Mouse (Mus musculus): ENCODE results near the gene Cpb2.

The Cpb2 gene

DNA sequence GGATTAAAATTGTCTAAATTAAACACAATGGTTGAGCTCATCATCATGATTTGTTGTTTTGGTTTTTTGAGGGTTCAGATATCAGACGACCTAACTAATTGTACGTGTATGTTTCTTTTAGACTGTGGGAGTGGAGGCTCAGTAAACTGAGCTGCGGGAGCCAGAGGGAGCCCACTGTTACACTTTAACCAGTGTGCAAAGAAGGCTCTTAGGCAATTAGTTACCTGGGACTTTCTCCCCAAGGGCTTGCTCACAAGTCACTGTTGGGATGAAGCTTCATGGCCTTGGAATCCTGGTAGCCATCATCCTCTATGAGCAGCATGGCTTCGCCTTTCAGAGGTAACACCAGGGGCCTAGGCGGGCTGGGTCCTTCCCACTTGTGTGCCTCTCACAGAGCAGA is at the start of gene Cpb2:
Gene Cpb2, plus strand, starts transcription at position 201 of the 400 bp plus-strand sequence.
- no peak for DNase-seq (ENCODE audit: low spot score in 2 of 2)

DNA sequence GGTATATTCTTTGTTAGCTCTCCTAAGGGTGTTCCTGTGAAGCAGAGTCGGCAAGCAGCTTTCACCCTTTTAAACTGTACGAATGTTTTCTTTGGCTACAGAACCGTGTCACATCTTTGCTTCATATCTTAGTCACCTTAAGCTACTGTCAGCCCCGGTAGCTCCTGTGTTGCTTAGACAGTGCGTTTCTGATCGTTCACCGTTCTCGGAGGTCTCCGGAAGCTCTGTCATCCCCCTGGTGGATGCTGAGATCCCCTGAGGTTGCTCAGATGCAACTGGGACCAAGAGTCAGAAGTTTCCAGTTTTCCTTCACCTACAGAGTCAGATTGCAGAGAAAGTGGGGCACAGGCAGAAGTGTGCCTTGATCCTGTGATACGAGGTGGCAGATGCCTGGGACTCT is 49.7 kb upstream of the Cpb2 start:
- no peak for DNase-seq (ENCODE audit: low spot score in 2 of 2)

DNA sequence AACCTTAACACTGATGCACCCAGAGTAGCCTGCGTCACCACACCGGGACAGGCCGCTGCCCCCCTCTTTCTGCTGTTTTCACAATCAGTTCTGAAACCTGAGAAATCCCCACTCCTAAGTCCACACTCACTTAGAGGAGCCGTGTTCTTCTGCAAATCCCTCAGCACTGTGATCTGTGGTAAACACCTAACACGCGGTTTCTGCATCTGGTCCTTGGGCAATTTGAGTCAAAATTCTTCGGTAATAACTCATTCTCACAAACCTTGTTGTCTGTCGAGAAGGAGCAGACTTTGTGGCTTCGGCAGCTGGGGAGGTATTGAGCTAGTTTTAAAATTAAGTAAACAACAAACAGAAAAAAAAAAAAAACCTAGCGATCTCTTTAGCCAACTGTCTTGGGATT is 49.2 kb upstream of the Cpb2 start:
- no peak for DNase-seq (ENCODE audit: low spot score in 2 of 2)

DNA sequence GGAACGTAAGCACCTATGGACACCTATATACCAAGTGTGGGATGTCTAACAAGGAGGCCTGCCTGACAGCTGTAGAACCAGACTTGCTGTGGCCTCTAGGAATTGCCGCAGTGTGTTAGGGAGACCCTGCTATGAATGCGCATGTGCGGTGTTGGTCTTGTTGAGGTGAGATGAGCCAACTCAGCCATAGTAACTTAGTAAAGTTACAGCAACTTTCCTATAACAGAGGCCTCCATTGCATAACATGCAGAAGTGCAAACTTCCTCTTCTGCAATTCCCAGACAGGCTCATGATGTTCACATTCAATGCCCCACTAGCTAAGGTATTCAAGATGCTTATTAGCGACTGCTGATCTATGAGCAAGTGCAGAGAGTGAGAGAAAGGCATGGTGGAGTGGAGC is 46.6 kb upstream of the Cpb2 start:
- DNase-seq (ENCODE audit: low spot score in 2 of 2): no peak

DNA sequence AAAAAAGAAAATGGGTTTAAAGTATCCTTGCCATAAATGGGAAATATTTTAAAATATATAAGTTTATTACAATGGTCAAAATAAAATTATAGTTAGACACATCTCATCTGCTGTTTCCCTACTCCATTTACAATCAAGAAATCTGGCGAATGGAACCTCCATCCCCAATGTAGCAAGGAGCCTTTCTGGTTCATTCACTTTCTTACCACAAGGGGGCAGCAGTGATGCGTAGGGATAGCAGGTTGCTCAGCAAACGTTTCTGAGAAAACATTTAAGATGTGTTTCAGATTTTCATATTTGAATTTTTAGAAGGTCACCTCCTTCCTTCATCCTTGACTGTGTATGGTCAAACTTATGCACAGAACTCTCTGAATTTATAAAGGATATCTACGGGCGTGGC is 45.1 kb upstream of the Cpb2 start:
- peak; percentile 56 to 80 for DNase-seq (ENCODE audit: low spot score in 2 of 2)

DNA sequence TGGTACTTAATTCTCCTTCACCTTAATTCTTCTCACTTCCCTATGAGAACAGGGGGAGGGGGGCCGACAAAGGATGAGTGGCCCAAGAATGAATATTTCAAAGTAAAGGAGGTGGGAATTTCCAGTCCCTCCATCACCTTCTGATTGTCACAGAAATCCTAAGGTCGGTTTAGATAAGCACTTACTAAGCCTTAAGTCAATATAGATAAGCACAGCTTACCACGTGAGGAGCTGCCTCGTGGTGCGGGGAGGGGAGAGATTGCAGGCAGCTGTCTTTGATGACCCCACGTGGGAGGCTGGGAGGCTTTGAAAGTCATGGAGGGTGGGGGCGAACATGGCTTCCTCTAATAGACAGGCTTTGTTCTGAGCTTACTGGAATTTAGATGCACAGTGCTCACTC is 44.4 kb upstream of the Cpb2 start:
- no peak for DNase-seq (ENCODE audit: low spot score in 2 of 2)

DNA sequence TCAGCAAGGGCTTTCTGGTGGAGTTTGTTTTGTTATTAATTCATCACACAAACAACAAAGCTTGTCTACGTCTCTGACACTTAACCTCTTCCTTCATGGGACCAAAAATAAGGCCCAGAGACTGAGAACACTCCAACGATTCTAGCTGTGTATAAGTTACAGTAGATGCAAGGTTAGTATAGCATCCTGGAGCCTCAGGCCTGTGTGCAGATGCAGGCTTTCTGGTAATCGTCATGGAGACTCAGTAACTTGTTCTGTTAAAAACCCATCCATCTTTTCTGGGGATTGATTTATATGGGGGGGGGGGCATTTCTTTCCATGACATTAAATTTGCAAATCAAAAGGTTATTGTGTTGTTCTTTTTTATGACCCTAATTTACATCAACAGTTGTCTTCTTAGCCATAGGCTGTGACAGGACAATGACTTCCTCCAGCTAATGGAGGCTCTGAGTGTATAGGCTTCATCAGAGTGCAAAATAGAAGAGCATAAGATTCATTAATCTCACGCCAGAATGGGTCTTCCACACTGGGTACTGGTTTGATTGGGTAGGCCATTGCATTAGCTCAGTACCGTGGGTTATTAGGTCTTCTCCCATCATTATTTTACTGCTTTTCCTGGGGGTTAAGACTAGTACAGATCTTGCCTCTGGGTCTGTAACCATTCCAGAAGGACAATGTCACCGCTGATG is 36.6 kb upstream of the Cpb2 start:
- DNase-seq (ENCODE audit: low spot score in 2 of 2): no peak

DNA sequence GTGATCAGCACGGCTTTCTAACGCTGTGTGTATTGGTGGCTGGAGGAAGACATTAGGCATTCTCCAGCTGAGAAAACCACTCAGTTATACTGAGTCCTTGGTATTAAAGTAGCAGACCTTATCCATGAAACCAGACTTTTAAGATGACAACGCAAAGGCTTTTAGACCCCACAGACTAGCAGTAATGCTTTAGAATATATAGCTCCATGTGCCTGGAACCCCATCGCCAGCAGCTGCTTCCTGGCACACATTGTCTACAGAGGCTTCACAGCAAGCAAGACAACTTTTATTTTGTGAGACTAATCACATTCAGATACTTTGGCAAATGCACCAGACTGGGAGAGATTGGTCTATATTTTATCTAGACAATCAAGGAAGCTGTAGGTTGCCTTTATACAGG is 35.8 kb upstream of the Cpb2 start:
- DNase-seq (ENCODE audit: low spot score in 2 of 2): no peak

DNA sequence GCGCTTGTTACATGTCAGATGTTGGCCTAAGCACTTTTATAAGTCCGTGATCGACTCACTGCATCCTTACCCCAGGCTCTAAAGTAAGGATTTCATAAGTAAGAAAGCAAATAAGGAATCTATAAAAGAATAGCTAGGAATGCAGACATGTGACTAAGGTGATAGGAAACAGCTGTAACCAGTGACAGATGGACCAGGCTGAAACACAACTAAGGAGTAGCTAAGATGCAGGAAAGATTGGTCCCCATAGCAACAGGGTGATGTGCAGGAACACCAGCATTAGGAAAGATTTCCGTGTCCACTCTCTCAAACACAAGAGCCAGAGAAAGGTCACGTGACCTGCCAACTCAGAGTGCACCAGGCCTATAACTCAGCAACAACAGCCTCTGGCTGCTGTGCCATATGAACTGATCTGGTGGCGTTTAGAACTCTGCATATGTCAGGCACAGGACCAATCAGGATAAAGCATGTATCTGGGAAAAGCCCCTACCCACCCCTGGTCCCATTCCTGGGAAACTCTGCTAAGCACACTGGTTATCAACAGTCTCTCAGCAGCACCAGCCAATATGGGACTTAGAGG is 33.4 kb upstream of the Cpb2 start:
- no peak for DNase-seq (ENCODE audit: low spot score in 2 of 2)

DNA sequence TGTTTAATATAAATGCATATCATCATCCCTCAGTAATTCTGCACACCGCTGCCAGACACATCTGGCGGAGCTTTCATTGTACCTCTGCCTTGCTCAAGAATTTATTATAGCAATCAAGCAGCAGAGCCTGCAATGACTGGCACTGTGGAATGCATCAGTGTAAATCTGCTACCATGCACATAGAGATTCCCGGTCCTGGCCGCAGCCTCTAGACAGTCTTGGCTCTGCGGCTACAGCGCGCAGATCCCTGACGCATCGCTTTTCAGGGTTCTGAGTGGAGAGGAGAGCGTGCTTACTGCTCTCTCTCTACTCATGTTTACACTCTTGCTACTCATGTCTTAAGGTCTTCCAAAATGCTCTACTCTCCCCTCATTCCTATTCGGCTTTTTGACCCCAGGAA is 28.3 kb upstream of the Cpb2 start:
- DNase-seq (ENCODE audit: low spot score in 2 of 2): no peak

DNA sequence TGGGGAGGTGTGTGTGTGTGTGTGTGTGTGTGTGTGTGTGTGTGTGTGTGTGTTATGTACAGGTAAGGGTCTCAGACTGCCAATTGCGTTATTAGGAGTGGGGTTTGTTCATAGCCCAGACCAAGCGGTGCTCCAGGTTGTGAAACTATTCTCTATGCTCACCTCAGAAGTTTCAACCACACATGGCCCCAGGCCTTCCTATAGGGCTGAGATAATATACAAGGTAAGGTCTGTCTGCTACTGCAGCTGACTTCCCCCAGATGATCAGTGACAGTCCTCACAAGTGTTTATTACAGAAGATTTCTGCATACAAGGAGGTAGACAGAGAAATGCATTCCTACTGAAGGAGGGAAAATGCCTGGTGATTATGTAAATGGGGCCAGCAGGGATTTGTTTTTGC is 23.2 kb upstream of the Cpb2 start:
- DNase-seq (ENCODE audit: low spot score in 2 of 2): no peak

DNA sequence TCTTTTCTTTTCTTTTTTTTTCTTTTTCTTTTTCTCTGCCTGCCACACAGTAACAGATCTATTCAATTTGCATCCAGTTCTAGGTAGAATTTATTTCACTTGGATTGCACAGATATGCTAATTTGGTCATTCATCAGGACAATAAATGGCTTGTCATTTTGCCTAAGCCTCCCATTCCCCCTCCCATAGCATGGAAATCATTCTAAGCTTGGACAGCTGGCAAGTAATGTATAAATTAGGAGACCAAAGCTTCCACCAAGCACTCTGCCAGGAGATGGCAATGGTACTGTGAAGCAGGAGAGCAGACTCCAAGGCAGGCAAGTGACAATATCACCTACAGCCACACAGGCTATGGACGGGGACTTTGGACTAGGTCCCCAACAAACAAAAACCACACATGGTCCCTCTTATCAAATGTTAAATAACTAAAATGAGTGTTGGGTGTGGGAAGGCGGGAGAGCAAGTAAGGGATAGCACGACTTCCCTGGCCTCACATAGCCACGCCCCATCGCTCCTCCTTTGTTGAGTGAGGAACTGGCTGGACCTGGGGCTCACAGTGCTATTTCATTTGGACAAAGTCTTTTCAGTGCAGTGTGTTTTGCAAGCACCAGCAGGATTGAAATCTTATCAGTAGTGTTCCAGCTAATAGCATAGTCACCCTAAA is 22.7 kb upstream of the Cpb2 start:
- DNase-seq (ENCODE audit: low spot score in 2 of 2): no peak

DNA sequence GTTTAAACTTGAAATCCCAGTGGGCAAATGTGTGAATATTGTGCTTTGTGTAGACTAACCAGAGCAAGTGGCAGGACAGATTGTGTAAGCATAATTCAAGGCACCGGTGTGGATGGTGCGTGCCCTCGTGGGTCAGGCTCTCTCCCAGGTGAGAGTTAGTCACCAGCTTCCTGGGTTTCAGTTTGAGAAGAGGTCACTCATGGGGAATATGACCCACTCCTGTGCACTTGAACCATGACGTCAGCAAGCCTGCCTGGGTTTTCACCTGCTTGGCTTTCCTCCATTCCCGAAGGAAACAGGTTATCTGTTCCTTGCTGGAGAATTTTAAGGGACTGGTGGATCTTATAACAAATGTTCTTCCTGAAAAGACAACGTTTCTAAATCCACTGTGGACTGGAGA is 19.7 kb upstream of the Cpb2 start:
- DNase-seq (ENCODE audit: low spot score in 2 of 2): no peak

DNA sequence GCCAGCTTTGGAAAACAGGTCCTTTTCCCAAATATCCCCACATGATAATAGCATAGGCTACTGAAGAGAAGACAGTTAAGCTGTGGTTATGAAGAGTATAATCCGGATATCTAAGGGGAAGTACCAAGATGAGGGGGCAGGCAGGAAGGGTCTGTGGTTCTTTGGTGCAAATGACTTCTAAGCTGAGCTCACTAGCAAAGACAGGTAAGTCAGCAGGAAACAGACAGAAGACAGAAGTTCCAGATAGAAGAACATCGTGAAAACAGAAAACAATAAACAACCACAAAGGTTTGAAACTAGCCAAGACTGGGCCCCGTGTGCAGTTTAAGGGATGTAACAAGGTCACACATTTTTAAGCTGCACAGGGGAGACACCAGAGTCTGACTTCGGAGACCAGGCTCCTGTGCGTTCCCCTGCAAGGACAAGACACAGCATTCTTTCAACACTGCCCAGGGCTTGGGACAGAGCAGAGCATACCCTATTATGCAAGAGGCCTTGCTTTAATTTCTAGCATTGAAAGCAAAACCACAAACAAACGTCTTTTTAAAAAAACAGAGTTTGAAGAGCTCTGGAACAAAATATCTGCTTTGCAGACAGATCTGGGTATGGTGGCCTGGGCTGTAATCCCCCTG is 14.5 kb upstream of the Cpb2 start:
- DNase-seq (ENCODE audit: low spot score in 2 of 2): no peak

DNA sequence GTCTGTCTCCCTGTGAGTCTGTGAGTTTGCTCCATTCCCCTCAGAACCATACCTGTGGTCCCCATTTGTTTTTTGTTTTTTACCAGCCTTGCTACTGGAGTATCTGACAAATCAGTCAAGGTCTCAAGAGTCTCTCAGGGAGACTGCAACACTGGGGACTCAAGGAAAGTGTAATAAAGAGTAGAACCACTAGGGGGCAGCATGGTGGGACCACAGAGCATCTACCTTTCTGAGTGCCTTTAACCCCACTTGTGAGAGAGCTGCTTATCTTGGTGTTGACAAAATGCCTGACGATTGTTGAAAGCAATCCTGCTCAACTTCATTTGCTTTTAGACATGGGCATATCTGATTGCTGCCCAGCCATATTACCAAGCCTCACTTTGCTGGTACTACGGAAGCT is 12.3 kb upstream of the Cpb2 start:
- DNase-seq (ENCODE audit: low spot score in 2 of 2): peak in 1 of 2 experiments; percentile 28

DNA sequence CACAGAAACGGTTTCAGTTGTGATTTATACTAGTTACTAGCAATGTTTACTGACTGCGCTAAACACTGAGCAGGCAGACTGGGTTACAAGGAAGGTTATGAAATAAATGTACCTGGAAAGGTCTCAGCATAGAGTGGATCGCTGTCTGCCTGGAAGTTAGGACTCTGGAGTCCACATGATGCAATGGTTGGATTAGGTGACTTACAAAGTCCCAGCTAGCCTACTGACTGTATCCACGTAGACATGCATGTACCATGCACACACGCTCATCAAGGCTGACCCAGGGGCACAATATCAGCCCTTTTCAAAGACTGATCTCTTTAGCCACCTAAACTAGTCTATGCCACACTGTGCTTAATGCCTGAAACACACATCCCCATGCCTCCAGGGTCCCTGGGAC is 9.0 kb upstream of the Cpb2 start:
- DNase-seq (ENCODE audit: low spot score in 2 of 2): no peak

DNA sequence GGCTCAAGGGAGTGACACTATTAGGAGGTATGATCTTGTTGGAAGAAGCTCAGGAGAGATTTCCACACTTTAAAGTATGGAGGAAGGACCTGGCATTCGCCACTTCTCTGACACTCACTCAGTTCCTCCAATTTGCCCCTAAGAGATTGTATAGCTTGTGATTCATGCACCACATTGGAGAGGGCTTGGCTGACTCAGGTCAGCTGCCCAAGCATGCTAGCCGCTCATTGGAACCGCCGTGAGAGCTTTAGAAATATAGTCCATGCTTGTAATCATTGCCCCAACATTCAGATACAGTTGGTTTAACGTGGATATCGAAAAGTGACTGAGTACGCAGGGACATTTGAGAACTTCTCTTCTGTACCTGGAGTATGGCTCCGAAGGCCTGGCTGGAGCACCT is 6.5 kb upstream of the Cpb2 start:
- peak in 1 of 2 experiments; percentile 19 for DNase-seq (ENCODE audit: low spot score in 2 of 2)

DNA sequence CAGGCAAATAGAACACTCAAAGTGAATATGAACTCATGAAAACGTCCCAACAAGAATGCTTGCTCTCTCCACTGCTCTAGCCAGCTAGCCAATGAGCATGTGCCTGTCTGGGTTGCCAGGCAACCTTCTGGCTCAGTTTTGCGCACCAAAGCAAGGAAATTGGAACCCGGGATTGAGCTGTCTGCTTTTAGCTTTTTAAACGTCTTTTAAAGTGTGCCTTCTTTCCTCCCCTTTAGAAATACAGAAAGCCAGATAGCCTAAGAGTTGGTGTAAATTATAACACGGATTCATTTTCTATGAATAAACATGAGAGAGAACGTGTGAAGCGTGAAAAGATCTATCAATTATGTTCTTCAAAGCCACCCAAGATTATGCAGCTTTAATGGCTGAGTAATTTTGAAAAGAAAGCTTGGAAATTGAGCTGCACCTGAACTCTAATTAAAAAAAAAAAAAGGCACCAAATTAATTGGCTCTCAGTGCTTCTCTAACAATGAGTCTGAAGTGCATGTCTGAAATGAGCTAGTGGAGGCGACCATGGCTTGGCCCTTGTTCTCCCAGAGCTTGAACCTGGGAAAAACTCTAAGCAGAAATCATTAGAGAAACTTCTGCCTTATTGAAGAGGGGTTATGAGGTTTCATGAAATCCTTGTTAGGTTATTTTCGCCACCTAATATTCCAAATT is 6.0 kb upstream of the Cpb2 start:
- peak; percentile 78 to 87 for DNase-seq (ENCODE audit: low spot score in 2 of 2)

DNA sequence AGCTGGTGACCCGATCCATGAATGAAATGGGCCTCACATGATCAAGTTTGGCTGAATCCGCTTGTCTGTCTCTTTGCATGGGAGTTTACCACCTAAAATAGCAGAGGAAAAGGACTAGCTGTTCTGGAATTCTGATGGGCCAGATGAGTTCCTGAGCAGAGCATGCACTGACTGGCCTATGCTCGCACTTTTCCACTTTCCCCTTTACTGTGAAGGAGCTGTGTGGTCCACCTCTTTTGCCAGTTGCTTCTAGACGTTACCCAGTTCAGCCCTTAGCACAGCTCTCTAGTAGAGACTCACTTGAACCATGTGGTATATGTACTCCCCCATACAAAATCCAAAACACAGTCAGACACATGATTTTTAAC is 5.5 kb upstream of the Cpb2 start:
- DNase-seq (ENCODE audit: low spot score in 2 of 2): no peak

DNA sequence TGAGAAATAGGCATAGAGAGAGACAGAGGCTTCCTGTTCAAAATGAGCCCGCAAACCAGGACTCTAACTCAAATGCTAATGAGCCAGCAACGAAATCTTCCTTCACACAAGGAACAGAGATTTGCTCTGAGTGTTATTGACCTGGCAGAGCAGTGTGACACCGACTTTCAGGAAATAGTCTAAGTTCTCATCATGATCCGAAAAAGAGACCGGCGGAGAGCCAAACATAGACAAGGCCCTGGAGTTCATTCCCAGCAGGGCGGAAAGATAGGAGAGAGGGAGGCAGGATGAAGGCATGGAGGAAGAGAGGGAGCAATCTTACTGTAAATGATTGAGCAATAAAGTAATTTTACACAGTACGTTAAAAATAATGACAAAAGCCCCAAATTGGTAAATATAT is 5.0 kb upstream of the Cpb2 start:
- DNase-seq (ENCODE audit: low spot score in 2 of 2): no peak

DNA sequence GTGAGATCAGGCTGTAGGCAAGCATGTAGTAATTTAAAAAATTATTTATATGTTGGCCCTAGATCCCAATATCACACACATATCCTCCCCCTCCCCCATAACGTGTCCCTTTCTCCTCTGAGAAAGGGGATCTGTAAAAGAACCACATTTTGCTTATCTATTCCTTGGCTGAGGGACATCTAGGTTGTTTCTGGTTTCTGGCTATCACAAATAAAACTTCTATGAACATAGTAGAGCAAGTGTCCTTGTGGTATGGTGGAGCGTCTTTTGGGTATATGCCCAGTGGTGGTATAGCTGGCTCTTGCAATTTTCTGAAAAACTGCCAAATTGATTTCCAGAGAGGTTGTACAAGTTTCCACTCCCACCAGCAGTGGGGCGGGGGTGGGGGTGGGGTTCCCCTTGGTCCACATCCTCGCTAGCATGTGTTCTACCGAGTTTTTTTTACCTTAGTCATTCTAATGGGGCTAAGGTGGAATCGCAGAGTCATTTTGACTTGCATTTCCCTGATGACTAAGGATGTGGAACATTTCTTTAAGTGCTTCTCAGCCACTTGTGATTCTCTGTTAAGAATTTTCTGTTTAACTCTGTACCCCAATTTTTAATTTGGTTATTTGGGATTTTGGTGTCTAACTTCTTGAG is 3.9 kb upstream of the Cpb2 start:
- no peak for DNase-seq (ENCODE audit: low spot score in 2 of 2)
